Mouse (Mus musculus) E14TG2a.4 (cell line): Measurements from ENCODE around the gene Vkorc1l1.

Experiments
- H3K27me3 ChIP-seq: 2 replicates; pipeline ENCODE4 v1.6.1; 2014; ENCODE audit warnings: low read length, control low read depth; ENCODE audit not compliant: insufficient read depth
- H3K36me3 ChIP-seq: 2 replicates; pipeline ENCODE4 v1.6.1; 2014; ENCODE audit warnings: low read length, control low read depth; ENCODE audit not compliant: insufficient read depth
- H3K4me1 ChIP-seq: replicated peaks from 2 replicates; pipeline ENCODE4 v1.6.1; 2014; ENCODE audit warnings: low read depth, low read length, control low read depth
- H3K4me3 ChIP-seq: replicated peaks from 2 replicates; pipeline ENCODE4 v1.5.1; 2014; ENCODE audit warnings: mild to moderate bottlenecking, low read length
- H3K9me3 ChIP-seq: 2 replicates; pipeline ENCODE4 v1.6.1; 2014; ENCODE audit warnings: low read length, control low read depth
- CTCF ChIP-seq: conservative IDR thresholded peaks from 2 replicates; pipeline ENCODE4 v1.5.1; 2014; ENCODE audit warnings: low read length
- NANOG ChIP-seq: IDR thresholded peaks from 2 replicates; pipeline ENCODE4 v1.6.1; 2014; ENCODE audit warnings: borderline replicate concordance, low read length, mixed read lengths
- POU5F1 ChIP-seq: IDR thresholded peaks from 2 replicates; pipeline ENCODE4 v1.6.1; 2014; ENCODE audit warnings: low read length, borderline replicate concordance

Gene Vkorc1l1

GRCm38 (mm10) chr5:130002301-130003146, 60.8 kb downstream of the Vkorc1l1 start, which contains the start of gene Gusb:
Gene Gusb (minus strand): TSS chr5:130003049.
- H3K4me3 ChIP-seq, result peak within 1 kb of the TSS; percentile 84
- H3K4me1 ChIP-seq, result peaks cover 45% of the 10 kb centered on the region

GRCm38 (mm10) chr5:130003229-130003628, 61.5 kb downstream of the Vkorc1l1 start:
- Histone ChIP-seq H3K36me3 (peaks cover 6% of the 10 kb centered on the region; the same call in 1 of the 2 replicates), H3K4me3 (peak overlapping the region; percentile 84; the same call in 1 of the 2 replicates), H3K27me3 (peaks cover 25% of the 10 kb centered on the region), H3K9me3 (no peaks in the 10 kb centered on the region), H3K4me1 (peaks cover 38% of the 10 kb centered on the region)
- TF ChIP-seq POU5F1, result no peak
- no peak for TF ChIP-seq CTCF

More at GRCm38 (mm10) chr5:130002301-130003146, 60.8 kb downstream of the Vkorc1l1 start, which contains the start of gene Gusb:
- Histone ChIP-seq H3K9me3 (no peaks in the 10 kb centered on the region), H3K36me3 (peaks cover 6% of the 10 kb centered on the region; the same call in 1 of the 2 replicates), H3K27me3 (peaks cover 29% of the 10 kb centered on the region)
- TF ChIP-seq NANOG (no peak), CTCF (no peak), POU5F1 (no peak)

GRCm38 (mm10) chr5:130007344-130007743, 65.6 kb downstream of the Vkorc1l1 start:
- Histone ChIP-seq H3K27me3 (peaks cover 18% of the 10 kb centered on the region), H3K9me3 (no peaks in the 10 kb centered on the region; the same call in 1 of the 2 replicates), H3K36me3 (peaks cover 4% of the 10 kb centered on the region), H3K4me3 (no peak overlapping the region), H3K4me1 (peaks cover 31% of the 10 kb centered on the region)
- no peak for TF ChIP-seq NANOG
- TF ChIP-seq POU5F1, result no peak
- peak; percentile 82 for TF ChIP-seq CTCF

- TF ChIP-seq NANOG, result no peak
- no peak for TF ChIP-seq POU5F1
- TF ChIP-seq CTCF, result no peak
These were observed 66.3 kb downstream of the Vkorc1l1 start for GRCm38 (mm10) chr5:130008034-130008590.

GRCm38 (mm10) chr5:130009784-130010183, 68.0 kb downstream of the Vkorc1l1 start:
- TF ChIP-seq POU5F1 (no peak), NANOG (no peak), CTCF (no peak)
- no peaks in the 10 kb centered on the region; the same call in 1 of the 2 replicates for H3K9me3 ChIP-seq
- H3K36me3 ChIP-seq, result peaks cover 26% of the 10 kb centered on the region
- no peak overlapping the region for H3K4me3 ChIP-seq
- H3K4me1 ChIP-seq, result peaks cover 28% of the 10 kb centered on the region
- H3K27me3 ChIP-seq, result no peaks in the 10 kb centered on the region

More at GRCm38 (mm10) chr5:130008034-130008590, 66.3 kb downstream of the Vkorc1l1 start:
- peaks cover 10% of the 10 kb centered on the region for H3K27me3 ChIP-seq
- no peak overlapping the region for H3K4me3 ChIP-seq
- H3K36me3 ChIP-seq, result peaks cover 12% of the 10 kb centered on the region
- no peaks in the 10 kb centered on the region; the same call in 1 of the 2 replicates for H3K9me3 ChIP-seq
- peaks cover 33% of the 10 kb centered on the region for H3K4me1 ChIP-seq

GRCm38 (mm10) chr5:130010961-130011360, 69.2 kb downstream of the Vkorc1l1 start:
- Histone ChIP-seq H3K4me3 (no peak overlapping the region), H3K9me3 (no peaks in the 10 kb centered on the region; the same call in 1 of the 2 replicates), H3K36me3 (peaks cover 36% of the 10 kb centered on the region), H3K27me3 (no peaks in the 10 kb centered on the region), H3K4me1 (peaks cover 32% of the 10 kb centered on the region)
- TF ChIP-seq CTCF (peak; percentile 98), POU5F1 (no peak)

- peaks cover 53% of the 10 kb centered on the region for H3K4me1 ChIP-seq
- no peaks in the 10 kb centered on the region; the same call in 1 of the 2 replicates for H3K9me3 ChIP-seq
- peak; percentile 47 for TF ChIP-seq CTCF
- no peak for TF ChIP-seq POU5F1
- H3K4me3 ChIP-seq, result no peak overlapping the region
- H3K27me3 ChIP-seq, result no peaks in the 10 kb centered on the region
- peaks cover 59% of the 10 kb centered on the region for H3K36me3 ChIP-seq
These were observed 73.3 kb downstream of the Vkorc1l1 start for GRCm38 (mm10) chr5:130015104-130015503.

- Histone ChIP-seq H3K9me3 (no peaks in the 10 kb centered on the region), H3K4me1 (peaks cover 58% of the 10 kb centered on the region), H3K27me3 (no peaks in the 10 kb centered on the region), H3K4me3 (no peak overlapping the region), H3K36me3 (peaks cover 39% of the 10 kb centered on the region)
- TF ChIP-seq POU5F1, result no peak
- TF ChIP-seq NANOG, result no peak
- no peak for TF ChIP-seq CTCF
These were observed 77.7 kb downstream of the Vkorc1l1 start for GRCm38 (mm10) chr5:130019461-130019860.
